Mouse (Mus musculus) T-helper 1 cell (primary cell): ENCODE data around the gene Psmc6.

Experiments
- in situ Hi-C: fragments of 300-600 bp; cut with MboI, MseI; formaldehyde crosslinking; loops from one replicate; pipeline ENCODE4 v1.15.1; 2025; ENCODE audit warnings: high pct_unique_total_duplicates

Psmc6 gene

GRCm38 (mm10) chr14:45350931-45351859, 21.6 kb downstream of the Psmc6 start, which contains the start of gene Styx:
Gene Styx, plus strand, starts transcription at chr14:45351093.
- in situ Hi-C loops: loop anchor here (5.0 kb wide), 1 partner anchor 36 kb away; no protein-coding TSS in a partner anchor

- in situ Hi-C loops: no loop called here
Measured at GRCm38 (mm10) chr14:45364211-45365195, 34.9 kb downstream of the Psmc6 start.

DNA sequence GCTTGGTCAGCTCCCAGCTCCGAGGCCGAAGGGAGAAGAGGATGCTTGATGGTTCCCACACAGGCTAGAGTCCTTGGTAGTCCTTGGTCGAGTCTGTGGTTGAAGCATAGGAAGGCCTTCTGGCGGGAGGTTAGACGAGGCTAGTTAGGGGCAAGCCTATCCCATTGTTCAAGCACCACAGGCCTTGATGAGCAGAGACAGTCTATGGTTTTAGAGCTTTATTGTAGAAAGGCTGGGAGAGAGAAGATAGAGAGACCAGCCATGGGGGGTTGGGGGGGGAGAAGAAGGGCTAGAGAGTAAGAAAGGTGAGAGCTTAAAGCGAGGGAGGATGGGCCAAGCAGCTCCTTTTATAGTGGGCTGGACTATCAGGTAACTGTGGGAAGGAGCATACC, 35.6 kb downstream of the Psmc6 start:
- in situ Hi-C loops: no loop called here

GRCm38 (mm10) chr14:45378771-45379170, 49.2 kb downstream of the Psmc6 start:
- in situ Hi-C loops: loop anchor here (25.0 kb wide), 1 partner anchor 1409 kb away; the partner anchor contains the start of gene Cnih1

- in situ Hi-C loops: loop anchor here (25.0 kb wide), 1 partner anchor 1407 kb away; the partner anchor contains the start of gene Cnih1
Measured at GRCm38 (mm10) chr14:45380756-45381155, 51.2 kb downstream of the Psmc6 start.

DNA sequence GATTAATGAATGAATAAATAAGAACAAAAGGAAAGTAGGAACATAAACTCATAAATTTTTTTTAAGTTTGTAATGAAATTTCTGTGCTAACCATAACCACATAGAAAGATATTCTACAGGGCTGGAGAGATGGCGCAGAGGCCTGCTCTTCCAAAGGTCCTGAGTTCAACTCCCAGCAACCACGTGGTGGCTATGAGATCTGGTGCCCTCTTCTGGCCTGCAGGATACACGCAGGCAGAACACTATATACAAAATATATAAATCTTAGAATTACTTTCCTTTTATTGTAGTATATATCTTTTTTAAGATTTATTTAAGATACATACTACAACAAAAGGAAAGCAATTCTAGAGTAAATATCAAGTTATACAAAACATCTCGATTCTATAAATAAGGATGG, 53.3 kb downstream of the Psmc6 start:
- in situ Hi-C loops: loop anchor here (25.0 kb wide), 1 partner anchor 1404 kb away; the partner anchor contains the start of gene Cnih1

GRCm38 (mm10) chr14:45385596-45385995, 56.0 kb downstream of the Psmc6 start:
- in situ Hi-C loops: loop anchor here (5.0 to 25.0 kb wide), 2 partner anchors 33 to 1402 kb away; partner anchors contain the start of genes Cnih1 and Styx

DNA sequence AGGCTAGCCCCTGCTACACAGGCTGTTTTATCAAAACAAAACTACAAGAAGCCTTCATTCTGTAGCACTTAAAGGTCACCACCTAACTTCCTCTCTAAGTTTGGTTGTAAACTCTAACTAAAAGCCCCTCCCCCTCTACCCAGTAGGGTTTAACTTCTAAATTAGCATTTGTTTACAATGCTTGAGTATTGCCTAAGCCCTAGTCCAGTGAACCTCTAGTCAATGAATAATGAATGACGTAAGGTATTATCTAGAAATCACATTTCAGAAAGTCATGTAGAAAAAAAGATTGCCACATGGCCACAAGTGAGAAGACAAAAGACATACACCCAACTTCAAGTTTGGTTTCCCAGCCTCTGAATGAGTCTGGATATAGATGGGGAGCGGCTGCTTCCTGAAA, 57.9 kb downstream of the Psmc6 start:
- in situ Hi-C loops: loop anchor here (5.0 to 25.0 kb wide), 2 partner anchors 35 to 1400 kb away; partner anchors contain the start of genes Cnih1 and Styx

GRCm38 (mm10) chr14:45388345-45389181, 59.0 kb downstream of the Psmc6 start:
- in situ Hi-C loops: loop anchor here (5.0 to 25.0 kb wide), 2 partner anchors 36 to 1399 kb away; partner anchors contain the start of genes Cnih1 and Styx

- in situ Hi-C loops: loop anchor here (5.0 to 25.0 kb wide), 2 partner anchors 37 to 1398 kb away; partner anchors contain the start of genes Cnih1 and Styx
Measured at GRCm38 (mm10) chr14:45389194-45389593, 59.6 kb downstream of the Psmc6 start.
